8 mouse cellular contexts compared by ENCODE assay signal in the genomic region with DNA sequence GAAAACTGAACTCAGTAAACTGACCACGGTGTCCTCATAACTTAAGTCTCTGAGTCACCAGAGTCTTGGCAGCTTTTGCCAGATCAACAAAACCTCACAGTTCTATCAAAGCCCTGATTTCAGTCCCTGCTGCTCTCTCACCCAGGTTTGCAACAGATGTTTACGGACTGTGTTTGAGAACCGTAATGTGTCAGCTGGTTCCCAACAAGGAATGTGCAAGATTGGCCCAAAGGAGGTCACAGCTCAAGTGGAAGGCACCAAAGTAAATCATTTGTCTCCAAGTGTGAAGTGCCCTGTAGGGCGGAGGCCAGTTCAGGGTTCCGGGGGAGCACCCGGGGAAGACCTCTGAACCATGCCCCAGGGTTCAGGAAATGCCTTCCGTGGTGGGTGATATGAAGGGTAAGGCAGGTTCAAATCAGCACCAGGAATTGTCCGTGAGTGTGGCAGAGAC. TPM values are rescaled to one million over a fixed set of nuclear protein-coding genes. Genes with fewer than 3 reads are reported as not detected.
DNase-seq lines count a peak whose midpoint lies in the region; ATAC-seq and TF ChIP-seq lines count a peak whose summit lies in the region.

No protein-coding gene starts in this region.

- WGBS in midbrain, embryonic 14.5 days, result 85% methylated on average over 8 of the region's 8 CpGs
- WGBS in midbrain, embryonic 16.5 days, result 80% methylated on average over 8 of the region's 8 CpGs
- WGBS in midbrain, postnatal 0 days, result 81% methylated on average over 8 of the region's 8 CpGs

- no peaks in the 10 kb centered on the region for H3K9me3 ChIP-seq in midbrain, embryonic 14.5 days (ENCODE audit: control insufficient read depth, low read length)
- H3K9me3 ChIP-seq in midbrain, embryonic 16.5 days (replicated peaks; ENCODE audit: control insufficient read depth, low read length, poor library complexity, severe bottlenecking), result no peaks in the 10 kb centered on the region
- H3K9me3 ChIP-seq in midbrain, postnatal 0 days (ENCODE audit: low read length), result no peaks in the 10 kb centered on the region

- ATAC-seq in midbrain, embryonic 14.5 days (ENCODE audit: low FRiP score, low TSS enrichment), result no peak
- ATAC-seq in midbrain, embryonic 16.5 days, result no peak
- ATAC-seq in midbrain, postnatal 0 days (ENCODE audit: low FRiP score), result no peak

- H3K4me3 ChIP-seq in midbrain, embryonic 14.5 days (replicated peaks; ENCODE audit: low read depth, low read length), result no peak overlapping the region
- no peak overlapping the region for H3K4me3 ChIP-seq in midbrain, embryonic 16.5 days (ENCODE audit: low read depth, low read length)
- no peak overlapping the region for H3K4me3 ChIP-seq in midbrain, postnatal 0 days (ENCODE audit: low read depth, low read length)

- H3K27ac ChIP-seq in midbrain, embryonic 14.5 days (replicated peaks; ENCODE audit: low read depth, low read length), result peak overlapping the region; percentile 37; the same call in 1 of the 2 replicates
- H3K27ac ChIP-seq in midbrain, embryonic 16.5 days (ENCODE audit: low read length), result no peak overlapping the region; the same call in 1 of the 2 replicates
- H3K27ac ChIP-seq in midbrain, postnatal 0 days (ENCODE audit: low read depth, low read length), result peak overlapping the region; percentile 51; the same call in 1 of the 2 replicates

- H3K9ac ChIP-seq in midbrain, embryonic 14.5 days (replicated peaks; ENCODE audit: low read length), result no peak overlapping the region
- no peak overlapping the region for H3K9ac ChIP-seq in midbrain, embryonic 16.5 days (ENCODE audit: low read depth, low read length)
- H3K9ac ChIP-seq in midbrain, postnatal 0 days (replicated peaks; ENCODE audit: low read length, poor library complexity, severe bottlenecking), result no peak overlapping the region

- DNase-seq in midbrain, embryonic 14.5 days, result no peak
- DNase-seq in forelimb bud, embryonic 11.5 days (ENCODE audit: low read depth, low spot score), result peak; percentile 57
- DNase-seq in kidney, adult 18-20 months, result peak; percentile 54
- peak; percentile 36 for DNase-seq in midbrain, postnatal 0 days (ENCODE audit: low spot score)
- DNase-seq in left cerebral cortex, adult 9 months (ENCODE audit: low spot score in 2 of 2), result no peak
- DNase-seq in T-cell, adult 2 months (ENCODE audit: low spot score), result no peak
- DNase-seq in thymus, adult 18-20 months, result no peak

- H3K4me2 ChIP-seq in midbrain, embryonic 14.5 days (ENCODE audit: low read length), result no peak overlapping the region
- no peak overlapping the region for H3K4me2 ChIP-seq in midbrain, embryonic 16.5 days (ENCODE audit: low read length)
- no peak overlapping the region for H3K4me2 ChIP-seq in midbrain, postnatal 0 days (ENCODE audit: low read depth, low read length, poor library complexity, severe bottlenecking)

- H3K36me3 ChIP-seq in midbrain, embryonic 14.5 days (ENCODE audit: control insufficient read depth, insufficient read depth, low read length), result no peaks in the 10 kb centered on the region
- H3K36me3 ChIP-seq in midbrain, embryonic 16.5 days (ENCODE audit: control insufficient read depth, insufficient read depth, low read length), result no peaks in the 10 kb centered on the region
- no peaks in the 10 kb centered on the region for H3K36me3 ChIP-seq in midbrain, postnatal 0 days (ENCODE audit: insufficient read depth, low read length)

- H3K4me1 ChIP-seq in midbrain, embryonic 14.5 days (ENCODE audit: control insufficient read depth, insufficient read depth, low read length), result 0 out of 2 replicates have a peak, but pooled peaks cover 12% of the 10 kb centered on the region
- H3K4me1 ChIP-seq in midbrain, embryonic 16.5 days (ENCODE audit: control insufficient read depth, insufficient read depth, low read length), result peaks cover 2% of the 10 kb centered on the region; the same call in 1 of the 2 replicates
- H3K4me1 ChIP-seq in midbrain, postnatal 0 days (ENCODE audit: insufficient read depth, low read length), result no peaks in the 10 kb centered on the region

- TF ChIP-seq CTCF in midbrain, postnatal 0 days (IDR thresholded peaks at IDR 0.05), result no peak

- no peaks in the 10 kb centered on the region for H3K27me3 ChIP-seq in midbrain, embryonic 14.5 days (ENCODE audit: control insufficient read depth, insufficient read depth, low read length)
- no peaks in the 10 kb centered on the region for H3K27me3 ChIP-seq in midbrain, embryonic 16.5 days (ENCODE audit: control insufficient read depth, insufficient read depth, low read depth, low read length)
- H3K27me3 ChIP-seq in midbrain, postnatal 0 days (ENCODE audit: insufficient read depth, low read length), result no peaks in the 10 kb centered on the region

RNA-seq across cellular contexts. Expression of gene Kdm7a, which starts 36.9 kb away (rescaled TPM):
- 6.4 and 10.7 TPM in 2 replicates for polyA plus RNA-seq in midbrain, embryonic 14.5 days (2014; fragmentation: Nextera tagmentation; extraction: Ambion mirVana)
- 4.6 and 5.8 TPM in 2 replicates for polyA plus RNA-seq in midbrain, embryonic 16.5 days (2015; fragmentation: Nextera tagmentation; extraction: Ambion mirVana)
- 5.4 and 7.8 TPM in 2 replicates for total RNA-seq in midbrain, postnatal 0 days (2014; rRNA removed)
- polyA plus RNA-seq in midbrain, postnatal 0 days (2015; fragmentation: Nextera tagmentation; extraction: Ambion mirVana), result 1.1 and 1.5 TPM in 2 replicates

Comparison
In these comparisons a context has a peak if more than half of its experiments do, and no peak if none do; other contexts are left out.
1. DNase-seq: peak in forelimb bud, embryonic 11.5 days (single experiment), kidney, adult 18-20 months (single experiment) and midbrain, postnatal 0 days (single experiment); none in midbrain, embryonic 14.5 days (single experiment), left cerebral cortex, adult 9 months (0 of 2), T-cell, adult 2 months (single experiment) and thymus, adult 18-20 months (0 of 2).